25 mouse cellular contexts compared by ENCODE assay signal in genomic region chr1:21299826-21300225, GRCm38 (mm10). TPM values are rescaled to one million over a fixed set of nuclear protein-coding genes. Genes with fewer than 3 reads are reported as not detected.
DNase-seq lines count a peak whose midpoint lies in the region; ATAC-seq and TF ChIP-seq lines count a peak whose summit lies in the region.
"Had no signal": no experiment of that assay in that cellular context is flagged by ENCODE, and none has a peak within 500 bp of the region (broad histone marks: within the 10 kb centered on the region; RNA-seq: fewer than 3 reads in every experiment).

No protein-coding gene starts in this region.

- TF ChIP-seq CTCF in kidney, adult 2 months (conservative IDR thresholded peaks at IDR 0.05; ENCODE audit: insufficient read depth, insufficient read length, low read depth, low read length): no peak
- TF ChIP-seq CTCF in lung, embryonic 14.5 days (IDR thresholded peaks at IDR 0.05; ENCODE audit: low read depth): no peak
- no peak for TF ChIP-seq CTCF in lung, adult 2 months (IDR thresholded peaks at IDR 0.05; ENCODE audit: insufficient read depth, low read length)

- H3K4me3 ChIP-seq in kidney, adult 2 months (ENCODE audit: insufficient read depth, low read depth, low read length): no peak overlapping the region
- no peak overlapping the region for H3K4me3 ChIP-seq in kidney, embryonic 16.5 days (ENCODE audit: low read length)
- no peak overlapping the region for H3K4me3 ChIP-seq in lung, embryonic 14.5 days (ENCODE audit: low read depth, low read length)
- no peak overlapping the region for H3K4me3 ChIP-seq in lung, adult 2 months (replicated peaks; ENCODE audit: extremely low read depth, low read depth, low read length)
- H3K4me3 ChIP-seq: embryonic facial prominence, embryonic 13.5 days; embryonic facial prominence, embryonic 15.5 days; erythroblast, embryonic 14.5 days; forebrain, embryonic 10.5 days; forebrain, embryonic 12.5 days had no signal

- H3K9me3 ChIP-seq in kidney, embryonic 16.5 days (ENCODE audit: low read length): no peaks in the 10 kb centered on the region
- no peaks in the 10 kb centered on the region for H3K9me3 ChIP-seq in lung, embryonic 14.5 days (ENCODE audit: low read depth, low read length)
- H3K9me3 ChIP-seq: embryonic facial prominence, embryonic 13.5 days; embryonic facial prominence, embryonic 15.5 days; forebrain, embryonic 10.5 days; forebrain, embryonic 12.5 days had no signal

- no peak for ATAC-seq in kidney, embryonic 16.5 days (ENCODE audit: low FRiP score, low TSS enrichment)
- no peak for ATAC-seq in lung, embryonic 14.5 days (ENCODE audit: insufficient read depth)
- ATAC-seq: forebrain, embryonic 14.5 days had no signal

- H3K9ac ChIP-seq in kidney, embryonic 16.5 days (replicated peaks; ENCODE audit: low read length): no peak overlapping the region
- H3K9ac ChIP-seq in lung, embryonic 14.5 days: no peak overlapping the region
- H3K9ac ChIP-seq: embryonic facial prominence, embryonic 13.5 days; embryonic facial prominence, embryonic 15.5 days; forebrain, embryonic 12.5 days had no signal

- H3K36me3 ChIP-seq in kidney, adult 2 months (ENCODE audit: control insufficient read depth, insufficient read depth, low read length): no peaks in the 10 kb centered on the region
- no peaks in the 10 kb centered on the region for H3K36me3 ChIP-seq in kidney, embryonic 16.5 days (ENCODE audit: insufficient read depth, low read length)
- no peaks in the 10 kb centered on the region for H3K36me3 ChIP-seq in lung, embryonic 14.5 days (ENCODE audit: insufficient read depth)
- H3K36me3 ChIP-seq: embryonic facial prominence, embryonic 13.5 days; embryonic facial prominence, embryonic 15.5 days; forebrain, embryonic 10.5 days; forebrain, embryonic 12.5 days had no signal

- DNase-seq in kidney, adult 2 months: peak; percentile 70
- DNase-seq in kidney, postnatal 36 days: peak; percentile 10 to 16
- no peak for DNase-seq in kidney, postnatal 14 days
- peak; percentile 2 for DNase-seq in lung, embryonic 14.5 days
- no peak for DNase-seq in lung, adult 2 months
- DNase-seq: adrenal gland, adult 2 months; adrenal gland, postnatal 10 days; adrenal gland, postnatal 25 days; cerebellum, adult 11 months; cerebellum, adult 18-20 months; cerebellum, adult 8-10 months; cerebellum, adult 9-11 months; cerebellum, postnatal 14 days; cerebellum, postnatal 36 days; embryo, embryonic 11 days had no signal

- H3K4me2 ChIP-seq in kidney, embryonic 16.5 days (replicated peaks; ENCODE audit: low read depth, low read length): no peak overlapping the region
- no peak overlapping the region for H3K4me2 ChIP-seq in lung, embryonic 14.5 days
- H3K4me2 ChIP-seq: embryonic facial prominence, embryonic 13.5 days; embryonic facial prominence, embryonic 15.5 days; forebrain, embryonic 12.5 days had no signal

- no peak for TF ChIP-seq POLR2A in kidney, adult 2 months (IDR thresholded peaks at IDR 0.05; ENCODE audit: low read depth, low read length)
- no peak for TF ChIP-seq POLR2A in lung, adult 2 months (IDR thresholded peaks at IDR 0.05; ENCODE audit: borderline replicate concordance, extremely low read depth, low read depth, low read length)

- no peak overlapping the region for H3K27ac ChIP-seq in kidney, adult 2 months (ENCODE audit: insufficient read depth, low read depth, low read length)
- H3K27ac ChIP-seq in kidney, embryonic 16.5 days (ENCODE audit: low read length): no peak overlapping the region
- no peak overlapping the region for H3K27ac ChIP-seq in lung, embryonic 14.5 days (ENCODE audit: low read depth)
- H3K27ac ChIP-seq: embryonic facial prominence, embryonic 13.5 days; embryonic facial prominence, embryonic 15.5 days; forebrain, embryonic 10.5 days; forebrain, embryonic 12.5 days had no signal

- H3K27me3 ChIP-seq in kidney, adult 2 months (replicated peaks; ENCODE audit: control insufficient read depth, insufficient read depth, low read length): no peaks in the 10 kb centered on the region
- H3K27me3 ChIP-seq in kidney, embryonic 16.5 days (ENCODE audit: insufficient read depth, low read length): no peaks in the 10 kb centered on the region
- no peaks in the 10 kb centered on the region for H3K27me3 ChIP-seq in lung, embryonic 14.5 days (ENCODE audit: insufficient read depth, low read length)
- H3K27me3 ChIP-seq: embryonic facial prominence, embryonic 13.5 days; embryonic facial prominence, embryonic 15.5 days; forebrain, embryonic 12.5 days had no signal

- H3K4me1 ChIP-seq in kidney, adult 2 months (ENCODE audit: control insufficient read depth, insufficient read depth, low read length): peaks cover 14% of the 10 kb centered on the region
- no peaks in the 10 kb centered on the region for H3K4me1 ChIP-seq in kidney, embryonic 16.5 days (ENCODE audit: insufficient read depth, low read length)
- H3K4me1 ChIP-seq in lung, embryonic 14.5 days (ENCODE audit: insufficient read depth): no peaks in the 10 kb centered on the region
- H3K4me1 ChIP-seq in lung, adult 2 months (ENCODE audit: control insufficient read depth, insufficient read depth, low read length): no peaks in the 10 kb centered on the region; the same call in 1 of the 2 replicates
- H3K4me1 ChIP-seq: embryonic facial prominence, embryonic 13.5 days; embryonic facial prominence, embryonic 15.5 days; forebrain, embryonic 10.5 days; forebrain, embryonic 12.5 days had no signal

- WGBS in kidney, adult 2 months: 39% methylated on average over 3 of the region's 3 CpGs
- WGBS in kidney, embryonic 16.5 days: 58% methylated on average over 3 of the region's 3 CpGs
- 48% methylated on average over 3 of the region's 3 CpGs for WGBS in lung, embryonic 14.5 days
- 44% methylated on average over 3 of the region's 3 CpGs for WGBS in lung, adult 2 months

RNA-seq across cellular contexts. Expression of gene Khdc1a, which starts 49.6 kb away (rescaled TPM):
- 0.05 TPM in 1 of 2 replicates, not detected in the other for polyA plus RNA-seq in kidney, adult 2 months (2012; rRNA removed)
- polyA plus RNA-seq in kidney, embryonic 16.5 days (2015; fragmentation: Nextera tagmentation; extraction: Ambion mirVana): not detected in 2 replicates
- not detected in 2 replicates for polyA plus RNA-seq in lung, embryonic 14.5 days (2014; fragmentation: Nextera tagmentation; extraction: Ambion mirVana)
- 0.06 TPM in 1 of 2 replicates, not detected in the other for polyA plus RNA-seq in lung, adult 2 months (2012; rRNA removed)
- polyA plus RNA-seq: adrenal gland, adult 2 months; brain, embryonic 14.5 days; C2C12; embryonic facial prominence, embryonic 11.5 days; embryonic facial prominence, embryonic 13.5 days; embryonic facial prominence, embryonic 15.5 days; erythroblast, embryonic 14.5 days; forebrain, embryonic 10.5 days; forebrain, embryonic 12.5 days; forebrain, embryonic 14.5 days had no signal

RNA-seq across cellular contexts. Expression of gene Gsta3, which starts 59.4 kb away (rescaled TPM):
- 86.0 and 109 TPM in 2 replicates for polyA plus RNA-seq in kidney, adult 2 months (2012; rRNA removed)
- 13.5 and 14.4 TPM in 2 replicates for polyA plus RNA-seq in kidney, embryonic 16.5 days (2015; fragmentation: Nextera tagmentation; extraction: Ambion mirVana)
- 0.45 and 0.55 TPM in 2 replicates for polyA plus RNA-seq in lung, embryonic 14.5 days (2014; fragmentation: Nextera tagmentation; extraction: Ambion mirVana)
- polyA plus RNA-seq in lung, adult 2 months (2012; rRNA removed): 41.7 and 70.6 TPM in 2 replicates
- polyA plus RNA-seq: C2C12; embryonic facial prominence, embryonic 11.5 days had no signal

Comparison
In these comparisons a context has a peak if more than half of its experiments do, and no peak if none do; other contexts are left out.
1. DNase-seq: peak in kidney, adult 2 months (single experiment), kidney, postnatal 36 days (2 of 2) and lung, embryonic 14.5 days (single experiment); none in kidney, postnatal 14 days (single experiment) and lung, adult 2 months (single experiment).